Mouse (Mus musculus): ENCODE measurements around the gene Dnajb4.

GRCm38 (mm10) chr3:152149863-152150262, 60.2 kb downstream of the Dnajb4 start:
- no peak for TF ChIP-seq CTCF (IDR thresholded peaks at IDR 0.05; ENCODE audit: borderline replicate concordance, extremely low read depth, insufficient read depth, insufficient read length)
- TF ChIP-seq POLR2A (IDR thresholded peaks at IDR 0.05; ENCODE audit: borderline replicate concordance, extremely low read depth, insufficient read depth, insufficient read length, poor library complexity, severe bottlenecking), result no peak
